Mouse (Mus musculus): ENCODE measurements at regions not wholly inside any gene's neighbourhood (a gene's known extent, or its start where the extent isn't known, plus 50 kb on each side); places are given as distances from the start of the nearest gene placed in this dataset.

DNA sequence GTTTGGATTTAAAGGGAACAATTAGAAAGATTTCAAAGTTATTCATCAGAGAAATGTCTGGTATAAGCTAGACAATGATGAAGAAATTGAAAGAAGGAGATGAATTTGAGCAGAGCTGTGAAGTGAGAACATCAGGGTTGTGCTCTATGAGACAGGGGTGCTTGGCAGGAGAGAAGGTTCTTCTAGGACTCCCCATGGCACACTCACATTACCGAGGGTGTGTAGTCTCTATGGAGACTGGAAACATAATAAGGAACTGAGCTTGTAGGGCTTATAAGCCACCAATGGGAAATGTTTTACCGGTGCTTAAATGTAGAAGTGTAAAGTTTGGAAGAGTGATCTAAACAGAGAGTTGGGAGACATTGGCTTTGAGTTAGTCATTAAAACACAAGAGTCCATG, 889.9 kb downstream of the Stim2 start:
- Histone ChIP-seq H3K9ac (replicated peaks) (no peak overlapping the region), H3K36me3 (no peaks in the 10 kb centered on the region), H3K27me3 (no peaks in the 10 kb centered on the region), H3K4me3 (no peak overlapping the region), H3K27ac (replicated peaks) (no peak overlapping the region), H3K4me2 (replicated peaks) (no peak overlapping the region), H3K4me1 (no peaks in the 10 kb centered on the region), H3K9me3 (no peaks in the 10 kb centered on the region)
- 78% methylated on average over 2 of the region's 2 CpGs for WGBS
- no peak for ATAC-seq (replicated peaks)

DNA sequence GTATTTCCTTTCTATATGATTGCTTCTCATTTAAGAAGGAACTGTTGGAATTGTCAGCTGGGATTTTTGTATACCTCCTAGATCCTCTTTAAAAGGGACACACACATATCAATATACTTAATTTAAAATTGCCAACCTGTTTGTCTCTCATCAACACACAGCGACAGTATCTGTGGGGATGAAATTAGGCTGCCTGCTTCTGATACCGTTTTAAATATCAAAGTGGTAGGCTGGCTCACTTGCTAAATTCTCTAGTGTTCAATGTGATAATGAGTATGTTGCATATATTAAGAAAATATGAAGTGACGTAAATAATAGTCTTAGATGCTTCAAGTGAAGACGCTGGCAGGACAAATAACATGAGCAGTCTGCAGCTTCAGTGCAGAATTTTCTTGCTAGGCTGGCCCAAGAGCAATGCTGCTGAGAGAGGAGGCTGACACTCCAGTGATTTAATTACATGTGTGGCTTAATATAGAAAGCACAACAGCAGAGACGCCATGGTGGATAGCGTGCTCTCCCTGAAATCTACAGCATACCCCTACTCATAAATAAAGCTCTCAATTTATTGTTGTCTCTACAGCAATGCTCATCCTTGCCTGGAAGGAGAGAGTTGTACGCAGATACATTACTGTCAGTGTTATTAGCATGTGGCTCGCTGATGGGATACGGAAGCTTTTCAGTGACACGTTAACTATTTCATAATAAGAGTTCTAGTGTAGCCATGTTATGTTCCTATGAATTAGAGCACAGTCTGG, 896.4 kb downstream of the Stim2 start:
- no peaks in the 10 kb centered on the region for H3K9me3 ChIP-seq
- H3K4me2 ChIP-seq (replicated peaks) = peak overlapping the region; percentile 13
- 0 out of 2 replicates have a peak overlapping the region, but pooled peaks have one; percentile 13 for H3K4me3 ChIP-seq
- ATAC-seq (replicated peaks) = peak; percentile 78
- H3K4me1 ChIP-seq = peaks cover 13% of the 10 kb centered on the region
- 0 out of 2 replicates have a peak overlapping the region, but pooled peaks have one; percentile 1 for H3K9ac ChIP-seq (replicated peaks)
- no peaks in the 10 kb centered on the region for H3K27me3 ChIP-seq
- H3K36me3 ChIP-seq = no peaks in the 10 kb centered on the region
- 50% methylated on average over 10 of the region's 10 CpGs for WGBS
- H3K27ac ChIP-seq (replicated peaks) = peak overlapping the region; percentile 29; the same call in 1 of the 2 replicates
